Mouse (Mus musculus): ENCODE measurements around the gene Hdac7. TPM values are rescaled to one million over a fixed set of nuclear protein-coding genes. Genes with fewer than 3 reads are reported as not detected.

Gene Hdac7
- polyA plus RNA-seq (2017; shearing (Covaris generic)), result 10 to 100 TPM; 67.9 to 93.6 TPM

GRCm38 (mm10) chr15:97844037-97845034, at the start of gene Hdac7:
Gene Hdac7 (minus strand): TSS chr15:97844502.

GRCm38 (mm10) chr15:97778311-97779098, 65.8 kb downstream of the Hdac7 start, which contains the start of gene Slc48a1:
Gene Slc48a1 (plus strand): TSS chr15:97778520.

GRCm38 (mm10) chr15:97767280-97768186, 76.8 kb downstream of the Hdac7 start, which contains the start of gene Rapgef3:
Gene Rapgef3 (minus strand): TSS chr15:97767972.

Other genes with a start within 250 kb of the Hdac7 start
- gene Rpap3, start 138.7 kb downstream of the Hdac7 start, polyA plus RNA-seq (2017; shearing (Covaris generic)), result 10 to 100 TPM; 27.2 to 60.1 TPM
- gene Endou, start 113.2 kb downstream of the Hdac7 start, polyA plus RNA-seq (2017; shearing (Covaris generic)), result under 1 TPM in 1 of 2 experiments, not detected in 1; 0.70 TPM
- 1 to 10 TPM in 1 of 2 experiments, under 1 TPM in 1; 0.52 to 3.1 TPM for gene Rapgef3, start 76.5 kb downstream of the Hdac7 start, polyA plus RNA-seq (2017; shearing (Covaris generic))
- gene Slc48a1, start 66.0 kb downstream of the Hdac7 start, polyA plus RNA-seq (2017; shearing (Covaris generic)), result 10 to 100 TPM; 52.2 to 55.2 TPM
- gene Vdr, start 66.1 kb upstream of the Hdac7 start, polyA plus RNA-seq (2017; shearing (Covaris generic)), result 1 to 10 TPM; 1.1 to 9.0 TPM
- gene Tmem106c, start 119.7 kb upstream of the Hdac7 start, polyA plus RNA-seq (2017; shearing (Covaris generic)), result 10 to 100 TPM; 13.1 to 20.8 TPM
- under 1 TPM in 1 of 2 experiments, not detected in 1; 0.11 TPM for gene Col2a1, start 160.2 kb upstream of the Hdac7 start, polyA plus RNA-seq (2017; shearing (Covaris generic))
- gene Pfkm, start 248.1 kb upstream of the Hdac7 start, polyA plus RNA-seq (2017; shearing (Covaris generic)), result 10 to 100 TPM in 1 of 2 experiments, 1 to 10 TPM in 1; 9.0 to 13.0 TPM
- gene Senp1, start 249.2 kb upstream of the Hdac7 start, polyA plus RNA-seq (2017; shearing (Covaris generic)), result 10 to 100 TPM; 42.2 to 54.6 TPM